Mouse (Mus musculus) left cerebral cortex, adult 2 months (tissue): ENCODE data around the gene Morn2. TPM values are rescaled to one million over a fixed set of nuclear protein-coding genes. Genes with fewer than 3 reads are reported as not detected.

ENCODE experiments used
- DNase-seq, 2 experiments: peaks; one replicate each; pipeline ENCODE4 v3.0.0; 2021 to 2022; ENCODE audit warnings: low spot score in 2 of 2, mixed read lengths in 1 of 2; ENCODE audit errors: extremely low spot score in 1 of 2
- H3K27ac ChIP-seq: fragments of 200-600 bp; 2 replicates; pipeline ENCODE4 v1.8.1; 2022
- H3K4me3 ChIP-seq: fragments of 200-600 bp; 2 replicates; pipeline ENCODE4 v1.8.1; 2022
- CTCF ChIP-seq: fragments of 200-600 bp; IDR thresholded peaks from 2 replicates; pipeline ENCODE4 v1.8.1; 2022; ENCODE audit warnings: antibody characterized with exemption, mild to moderate bottlenecking, moderate library complexity
- intact Hi-C: fragments of 180-260 bp; cut with DNase I; formaldehyde crosslinking; loops from one replicate; pipeline ENCODE4 v1.15.1; 2025
- total RNA-seq, 2 experiments: library from RNA; stranded (reverse); gene quantifications; 2 replicates each; pipeline ENCODE4 v1.2.3; 2021

Morn2 gene
- total RNA-seq, 2 experiments from 2014 or later = 15.6 to 16.3 TPM

- TF ChIP-seq CTCF = no peak
- intact Hi-C loops = no loop called here
- Histone ChIP-seq H3K4me3 (no peak overlapping the region), H3K27ac (no peak overlapping the region)
- no peak for DNase-seq
Measured at GRCm38 (mm10) chr17:80326431-80326830, 36.4 kb downstream of the Morn2 start.

- intact Hi-C loops = loop anchor here (2.0 kb wide), 1 partner anchor 42 kb away; the partner anchor contains the start of genes Dhx57 and Morn2
- no peak for DNase-seq
- no peak overlapping the region for H3K4me3 ChIP-seq
- H3K27ac ChIP-seq = no peak overlapping the region
- peak; percentile 49 for TF ChIP-seq CTCF
Measured at GRCm38 (mm10) chr17:80332386-80332785, 42.4 kb downstream of the Morn2 start.

- no peak overlapping the region for H3K27ac ChIP-seq
- TF ChIP-seq CTCF = peak; percentile 30
- no peak for DNase-seq
- intact Hi-C loops = no loop called here
- no peak overlapping the region for H3K4me3 ChIP-seq
Measured at GRCm38 (mm10) chr17:80345277-80345676, 55.3 kb downstream of the Morn2 start.

- intact Hi-C loops = no loop called here
- no peak for DNase-seq
- no peak for TF ChIP-seq CTCF
- H3K4me3 ChIP-seq = no peak overlapping the region
- no peak overlapping the region for H3K27ac ChIP-seq
Measured at GRCm38 (mm10) chr17:80346591-80347125, 56.7 kb downstream of the Morn2 start.

Other genes with a start within 250 kb of the Morn2 start
- gene Hnrnpll, start 227.9 kb upstream of the Morn2 start, total RNA-seq = 10 to 100 TPM; 64.0 to 66.9 TPM
- gene Galm, start 162.7 kb upstream of the Morn2 start, total RNA-seq = 1 to 10 TPM; 1.8 to 2.6 TPM
- 100 to 1,000 TPM; 103 to 115 TPM for gene Srsf7, start 82.9 kb upstream of the Morn2 start, total RNA-seq
- under 1 TPM in 1 of 2 experiments, not detected in 1; 0.18 TPM for gene Ttc39d, start 82.7 kb upstream of the Morn2 start, total RNA-seq
- gene Gemin6, start 65.8 kb upstream of the Morn2 start, total RNA-seq = 1 to 10 TPM; 5.3 to 5.9 TPM
- gene Dhx57, start 273 bp downstream of the Morn2 start, total RNA-seq = 10 to 100 TPM; 40.7 to 45.1 TPM
- gene Arhgef33, start 17.2 kb downstream of the Morn2 start, total RNA-seq = 1 to 10 TPM; 2.5 to 2.8 TPM
- 1 to 10 TPM; 1.4 to 2.4 TPM for gene Gm10190, start 83.3 kb downstream of the Morn2 start, total RNA-seq
- 10 to 100 TPM; 33.0 to 36.6 TPM for gene Sos1, start 190.2 kb downstream of the Morn2 start, total RNA-seq